Mouse (Mus musculus): Measurements from ENCODE around the gene Rock2. TPM values are rescaled to one million over a fixed set of nuclear protein-coding genes. Genes with fewer than 3 reads are reported as not detected.
"Not testable (repeated sequence)": the region's sequence is repeated elsewhere in the genome, so short reads cannot be mapped to it uniquely, and the experiment has no call there.

Gene Rock2
- total RNA-seq, 1 experiment from 2014 or later, result 113 TPM

GRCm38 (mm10) chr12:17012067-17012899, 117.6 kb downstream of the Rock2 start:
- no peak for ATAC-seq (replicated peaks in 1 of 2; ENCODE audit: insufficient read depth in 1 of 2, low FRiP score in 2 of 2, low TSS enrichment in 1 of 2, low read depth in 1 of 2, poor library complexity in 2 of 2, severe bottlenecking in 2 of 2)

- no peak for ATAC-seq (replicated peaks in 1 of 2; ENCODE audit: insufficient read depth in 1 of 2, low FRiP score in 2 of 2, low TSS enrichment in 1 of 2, low read depth in 1 of 2, poor library complexity in 2 of 2, severe bottlenecking in 2 of 2)
Observed at GRCm38 (mm10) chr12:17015711-17016110, 121.0 kb downstream of the Rock2 start.

- peak in 1 of 2 experiments; percentile 50; a peak in 1 of 4 replicates for ATAC-seq (replicated peaks in 1 of 2; ENCODE audit: insufficient read depth in 1 of 2, low FRiP score in 2 of 2, low TSS enrichment in 1 of 2, low read depth in 1 of 2, poor library complexity in 2 of 2, severe bottlenecking in 2 of 2)
Observed at GRCm38 (mm10) chr12:17018468-17018867, 123.8 kb downstream of the Rock2 start.

GRCm38 (mm10) chr12:17021125-17021524, 126.4 kb downstream of the Rock2 start:
- ATAC-seq (replicated peaks in 1 of 2; ENCODE audit: insufficient read depth in 1 of 2, low FRiP score in 2 of 2, low TSS enrichment in 1 of 2, low read depth in 1 of 2, poor library complexity in 2 of 2, severe bottlenecking in 2 of 2), result not testable (repeated sequence)

GRCm38 (mm10) chr12:17022145-17022544, 127.5 kb downstream of the Rock2 start:
- no peak for ATAC-seq (replicated peaks in 1 of 2; ENCODE audit: insufficient read depth in 1 of 2, low FRiP score in 2 of 2, low TSS enrichment in 1 of 2, low read depth in 1 of 2, poor library complexity in 2 of 2, severe bottlenecking in 2 of 2)

- ATAC-seq (replicated peaks in 1 of 2; ENCODE audit: insufficient read depth in 1 of 2, low FRiP score in 2 of 2, low TSS enrichment in 1 of 2, low read depth in 1 of 2, poor library complexity in 2 of 2, severe bottlenecking in 2 of 2), result no peak
Observed at GRCm38 (mm10) chr12:17024554-17025110, 129.9 kb downstream of the Rock2 start.

GRCm38 (mm10) chr12:17032694-17033463, 138.2 kb downstream of the Rock2 start:
- ATAC-seq (replicated peaks in 1 of 2; ENCODE audit: insufficient read depth in 1 of 2, low FRiP score in 2 of 2, low TSS enrichment in 1 of 2, low read depth in 1 of 2, poor library complexity in 2 of 2, severe bottlenecking in 2 of 2), result peak; percentile 63 to 66

- 0 out of 4 replicates have a peak, but pooled peaks of 1 of the 2 experiments have one; percentile 24 for ATAC-seq (replicated peaks in 1 of 2; ENCODE audit: insufficient read depth in 1 of 2, low FRiP score in 2 of 2, low TSS enrichment in 1 of 2, low read depth in 1 of 2, poor library complexity in 2 of 2, severe bottlenecking in 2 of 2)
Observed at GRCm38 (mm10) chr12:17033464-17033841, 138.8 kb downstream of the Rock2 start.

- no peak for ATAC-seq (replicated peaks in 1 of 2; ENCODE audit: insufficient read depth in 1 of 2, low FRiP score in 2 of 2, low TSS enrichment in 1 of 2, low read depth in 1 of 2, poor library complexity in 2 of 2, severe bottlenecking in 2 of 2)
Observed at GRCm38 (mm10) chr12:17034671-17035070, 140.0 kb downstream of the Rock2 start.

- no peak for ATAC-seq (replicated peaks in 1 of 2; ENCODE audit: insufficient read depth in 1 of 2, low FRiP score in 2 of 2, low TSS enrichment in 1 of 2, low read depth in 1 of 2, poor library complexity in 2 of 2, severe bottlenecking in 2 of 2)
Observed at GRCm38 (mm10) chr12:17035128-17035527, 140.4 kb downstream of the Rock2 start.

GRCm38 (mm10) chr12:17036532-17036931, 141.8 kb downstream of the Rock2 start:
- ATAC-seq (replicated peaks in 1 of 2; ENCODE audit: insufficient read depth in 1 of 2, low FRiP score in 2 of 2, low TSS enrichment in 1 of 2, low read depth in 1 of 2, poor library complexity in 2 of 2, severe bottlenecking in 2 of 2), result no peak

GRCm38 (mm10) chr12:17037053-17037610, 142.4 kb downstream of the Rock2 start:
- ATAC-seq (replicated peaks in 1 of 2; ENCODE audit: insufficient read depth in 1 of 2, low FRiP score in 2 of 2, low TSS enrichment in 1 of 2, low read depth in 1 of 2, poor library complexity in 2 of 2, severe bottlenecking in 2 of 2), result no peak

Other genes starting within 250 kb of the Rock2 start
- gene Ntsr2, start 241.5 kb upstream of the Rock2 start, total RNA-seq (2017), result not detected in 2 replicates
- not detected in 2 replicates for gene Greb1, start 94.0 kb upstream of the Rock2 start, total RNA-seq (2017)
- gene E2f6, start 83.9 kb upstream of the Rock2 start, total RNA-seq (2017), result 39.3 and 63.5 TPM in 2 replicates
- gene Pqlc3, start 105.5 kb downstream of the Rock2 start, total RNA-seq (2017), result 31.6 and 42.1 TPM in 2 replicates
- 0.99 and 1.2 TPM in 2 replicates for gene 2410004P03Rik, start 116.8 kb downstream of the Rock2 start, total RNA-seq (2017)